Mouse (Mus musculus) mouse embryonic stem cell (cell line): Measurements from ENCODE around the gene Atf5.

ENCODE experiments used
- in situ Hi-C, 2 experiments: fragments of 300-500 bp; cut with MboI; formaldehyde crosslinking; loops; 1 replicate in 1 of 2; 3 replicates in 1 of 2; pipeline ENCODE4 v1.14.3; 2019 to 2020; ENCODE audit warnings: low sequenced_read_pairs in 2 of 2, low pct_unique_long_range_greater_than_20kb in 1 of 2, mixed read lengths in 1 of 2; ENCODE audit not compliant: unreplicated experiment in 1 of 2

Atf5 gene

GRCm38 (mm10) chr7:44835373-44836015, 19.0 kb upstream of the Atf5 start:
- in situ Hi-C loops: no loop called here

GRCm38 (mm10) chr7:44832763-44833162, 16.3 kb upstream of the Atf5 start:
- in situ Hi-C loops: no loop called here

GRCm38 (mm10) chr7:44828706-44829105, 12.2 kb upstream of the Atf5 start:
- in situ Hi-C loops: no loop called here

- in situ Hi-C loops: no loop called here
These were observed 10.3 kb upstream of the Atf5 start for GRCm38 (mm10) chr7:44826771-44827170.

GRCm38 (mm10) chr7:44824872-44825271, 8.4 kb upstream of the Atf5 start:
- in situ Hi-C loops: no loop called here

GRCm38 (mm10) chr7:44823409-44823808, 7.0 kb upstream of the Atf5 start:
- in situ Hi-C loops: no loop called here

- in situ Hi-C loops: no loop called here
These were observed 5.4 kb upstream of the Atf5 start for GRCm38 (mm10) chr7:44821666-44822448.

- in situ Hi-C loops: no loop called here
These were observed 4.1 kb upstream of the Atf5 start for GRCm38 (mm10) chr7:44820525-44820924.

- in situ Hi-C loops: no loop called here
These were observed 3.4 kb upstream of the Atf5 start for GRCm38 (mm10) chr7:44819863-44820262.

- in situ Hi-C loops: no loop called here
These were observed 2.9 kb upstream of the Atf5 start for GRCm38 (mm10) chr7:44819391-44819790.

GRCm38 (mm10) chr7:44818751-44819235, 2.3 kb upstream of the Atf5 start:
- in situ Hi-C loops: no loop called here

GRCm38 (mm10) chr7:44818164-44818563, 1.7 kb upstream of the Atf5 start:
- in situ Hi-C loops: no loop called here

- in situ Hi-C loops: no loop called here
These were observed 983 bp upstream of the Atf5 start for GRCm38 (mm10) chr7:44817441-44817840.

- in situ Hi-C loops: no loop called here
These were observed 563 bp downstream of the Atf5 start, which contains the start of the genes Nup62 and Il4i1 for GRCm38 (mm10) chr7:44815721-44816469. Nup62 (plus strand) TSS chr7:44816088. Il4i1 (plus strand) TSS chr7:44816387.

GRCm38 (mm10) chr7:44814952-44815553, 1.4 kb downstream of the Atf5 start:
- in situ Hi-C loops: no loop called here

GRCm38 (mm10) chr7:44814423-44814822, 2.0 kb downstream of the Atf5 start:
- in situ Hi-C loops: no loop called here

- in situ Hi-C loops: no loop called here
These were observed 2.5 kb downstream of the Atf5 start for GRCm38 (mm10) chr7:44813985-44814384.

- in situ Hi-C loops: no loop called here
These were observed 3.7 kb downstream of the Atf5 start for GRCm38 (mm10) chr7:44812651-44813325.
